Mouse (Mus musculus): Measurements from ENCODE around the gene Pank3. TPM values are rescaled to one million over a fixed set of nuclear protein-coding genes. Genes with fewer than 3 reads are reported as not detected.

The Pank3 gene
- total RNA-seq, 1 experiment: 27.0 TPM

- no peaks in the 10 kb centered on the region for H3K36me3 ChIP-seq (ENCODE audit: control insufficient read depth, insufficient read depth, low read length, poor library complexity, severe bottlenecking)
- no peak overlapping the region for H3K27ac ChIP-seq (ENCODE audit: insufficient read depth, low read depth, low read length, poor library complexity, severe bottlenecking)
- no peak overlapping the region for H3K4me3 ChIP-seq (ENCODE audit: insufficient read depth in 1 of 2, low read depth in 1 of 2, low read length in 2 of 2, poor library complexity in 1 of 2, severe bottlenecking in 1 of 2)
- no peak for DNase-seq (ENCODE audit: low read depth, low spot score)
- H3K9ac ChIP-seq (ENCODE audit: insufficient read depth, low read depth, low read length, poor library complexity, severe bottlenecking): no peak overlapping the region
- H3K9me3 ChIP-seq (ENCODE audit: control insufficient read depth, insufficient read depth, low read depth, low read length): no peaks in the 10 kb centered on the region
- TF ChIP-seq CHD2 (IDR thresholded peaks at IDR 0.05; ENCODE audit: low read depth, low read length) (no peak), HCFC1 (IDR thresholded peaks at IDR 0.05; ENCODE audit: borderline replicate concordance, insufficient read depth, low read length) (no peak), ZNF384 (IDR thresholded peaks at IDR 0.05; ENCODE audit: low read depth, low read length) (no peak), ZC3H11A (IDR thresholded peaks at IDR 0.05; ENCODE audit: borderline replicate concordance, low read depth, low read length) (no peak)
- H3K4me1 ChIP-seq (ENCODE audit: control insufficient read depth in 2 of 2, insufficient read depth in 2 of 2, low read length in 2 of 2, poor library complexity in 1 of 2): no peaks in the 10 kb centered on the region
- in situ Hi-C loops (cut with MboI; ENCODE audit: low sequenced_read_pairs in 2 of 2, unreplicated experiment in 2 of 2): no loop called here
Observed at GRCm38 (mm10) chr11:35743586-35743985, 25.7 kb upstream of the Pank3 start.

GRCm38 (mm10) chr11:35744571-35744970 is 24.7 kb upstream of the Pank3 start:
- Histone ChIP-seq H3K9me3 (ENCODE audit: control insufficient read depth, insufficient read depth, low read depth, low read length) (no peaks in the 10 kb centered on the region), H3K4me1 (ENCODE audit: control insufficient read depth in 2 of 2, insufficient read depth in 2 of 2, low read length in 2 of 2, poor library complexity in 1 of 2) (no peaks in the 10 kb centered on the region), H3K36me3 (ENCODE audit: control insufficient read depth, insufficient read depth, low read length, poor library complexity, severe bottlenecking) (no peaks in the 10 kb centered on the region), H3K4me3 (ENCODE audit: insufficient read depth in 1 of 2, low read depth in 1 of 2, low read length in 2 of 2, poor library complexity in 1 of 2, severe bottlenecking in 1 of 2) (no peak overlapping the region), H3K9ac (ENCODE audit: insufficient read depth, low read depth, low read length, poor library complexity, severe bottlenecking) (no peak overlapping the region), H3K27ac (ENCODE audit: insufficient read depth, low read depth, low read length, poor library complexity, severe bottlenecking) (no peak overlapping the region)
- no peak for TF ChIP-seq HCFC1 (IDR thresholded peaks at IDR 0.05; ENCODE audit: borderline replicate concordance, insufficient read depth, low read length)
- TF ChIP-seq ZNF384 (IDR thresholded peaks at IDR 0.05; ENCODE audit: low read depth, low read length): no peak
- TF ChIP-seq MAFK (IDR thresholded peaks at IDR 0.05; ENCODE audit: insufficient read depth, low read depth, low read length): no peak
- no peak for TF ChIP-seq ZC3H11A (IDR thresholded peaks at IDR 0.05; ENCODE audit: borderline replicate concordance, low read depth, low read length)
- no peak for TF ChIP-seq CHD2 (IDR thresholded peaks at IDR 0.05; ENCODE audit: low read depth, low read length)
- no peak for DNase-seq (ENCODE audit: low read depth, low spot score)
- in situ Hi-C loops (cut with MboI; ENCODE audit: low sequenced_read_pairs in 2 of 2, unreplicated experiment in 2 of 2): no loop called here

GRCm38 (mm10) chr11:35750578-35750977 is 18.7 kb upstream of the Pank3 start:
- in situ Hi-C loops (cut with MboI; ENCODE audit: low sequenced_read_pairs in 2 of 2, unreplicated experiment in 2 of 2): no loop called here
- TF ChIP-seq CHD2 (IDR thresholded peaks at IDR 0.05; ENCODE audit: low read depth, low read length) (no peak), MAFK (IDR thresholded peaks at IDR 0.05; ENCODE audit: insufficient read depth, low read depth, low read length) (no peak), ZNF384 (IDR thresholded peaks at IDR 0.05; ENCODE audit: low read depth, low read length) (no peak), ZC3H11A (IDR thresholded peaks at IDR 0.05; ENCODE audit: borderline replicate concordance, low read depth, low read length) (no peak), HCFC1 (IDR thresholded peaks at IDR 0.05; ENCODE audit: borderline replicate concordance, insufficient read depth, low read length) (no peak)
- Histone ChIP-seq H3K9ac (ENCODE audit: insufficient read depth, low read depth, low read length, poor library complexity, severe bottlenecking) (no peak overlapping the region), H3K27ac (ENCODE audit: insufficient read depth, low read depth, low read length, poor library complexity, severe bottlenecking) (no peak overlapping the region), H3K9me3 (ENCODE audit: control insufficient read depth, insufficient read depth, low read depth, low read length) (no peaks in the 10 kb centered on the region), H3K36me3 (ENCODE audit: control insufficient read depth, insufficient read depth, low read length, poor library complexity, severe bottlenecking) (no peaks in the 10 kb centered on the region), H3K4me3 (ENCODE audit: insufficient read depth in 1 of 2, low read depth in 1 of 2, low read length in 2 of 2, poor library complexity in 1 of 2, severe bottlenecking in 1 of 2) (no peak overlapping the region), H3K4me1 (ENCODE audit: control insufficient read depth in 2 of 2, insufficient read depth in 2 of 2, low read length in 2 of 2, poor library complexity in 1 of 2) (no peaks in the 10 kb centered on the region)
- DNase-seq (ENCODE audit: low read depth, low spot score): no peak

GRCm38 (mm10) chr11:35754906-35755418 is 14.3 kb upstream of the Pank3 start:
- H3K36me3 ChIP-seq (ENCODE audit: control insufficient read depth, insufficient read depth, low read length, poor library complexity, severe bottlenecking): no peaks in the 10 kb centered on the region
- no peak for DNase-seq (ENCODE audit: low read depth, low spot score)
- peaks cover 0 to 4% of the 10 kb centered on the region in 2 experiments; a peak in 1 of 4 replicates for H3K4me1 ChIP-seq (ENCODE audit: control insufficient read depth in 2 of 2, insufficient read depth in 2 of 2, low read length in 2 of 2, poor library complexity in 1 of 2)
- no peak overlapping the region for H3K27ac ChIP-seq (ENCODE audit: insufficient read depth, low read depth, low read length, poor library complexity, severe bottlenecking)
- H3K9me3 ChIP-seq (ENCODE audit: control insufficient read depth, insufficient read depth, low read depth, low read length): no peaks in the 10 kb centered on the region
- in situ Hi-C loops (cut with MboI; ENCODE audit: low sequenced_read_pairs in 2 of 2, unreplicated experiment in 2 of 2): no loop called here
- no peak for TF ChIP-seq MAFK (IDR thresholded peaks at IDR 0.05; ENCODE audit: insufficient read depth, low read depth, low read length)
- TF ChIP-seq HCFC1 (IDR thresholded peaks at IDR 0.05; ENCODE audit: borderline replicate concordance, insufficient read depth, low read length): no peak
- TF ChIP-seq ZNF384 (IDR thresholded peaks at IDR 0.05; ENCODE audit: low read depth, low read length): no peak
- no peak for TF ChIP-seq ZC3H11A (IDR thresholded peaks at IDR 0.05; ENCODE audit: borderline replicate concordance, low read depth, low read length)
- TF ChIP-seq CHD2 (IDR thresholded peaks at IDR 0.05; ENCODE audit: low read depth, low read length): no peak
- no peak overlapping the region for H3K4me3 ChIP-seq (ENCODE audit: insufficient read depth in 1 of 2, low read depth in 1 of 2, low read length in 2 of 2, poor library complexity in 1 of 2, severe bottlenecking in 1 of 2)
- H3K9ac ChIP-seq (ENCODE audit: insufficient read depth, low read depth, low read length, poor library complexity, severe bottlenecking): no peak overlapping the region

GRCm38 (mm10) chr11:35755546-35755945 is 13.7 kb upstream of the Pank3 start:
- Histone ChIP-seq H3K4me1 (ENCODE audit: control insufficient read depth in 2 of 2, insufficient read depth in 2 of 2, low read length in 2 of 2, poor library complexity in 1 of 2) (peaks cover 0 to 4% of the 10 kb centered on the region in 2 experiments; a peak in 1 of 4 replicates), H3K27ac (ENCODE audit: insufficient read depth, low read depth, low read length, poor library complexity, severe bottlenecking) (no peak overlapping the region), H3K9ac (ENCODE audit: insufficient read depth, low read depth, low read length, poor library complexity, severe bottlenecking) (no peak overlapping the region), H3K4me3 (ENCODE audit: insufficient read depth in 1 of 2, low read depth in 1 of 2, low read length in 2 of 2, poor library complexity in 1 of 2, severe bottlenecking in 1 of 2) (no peak overlapping the region), H3K9me3 (ENCODE audit: control insufficient read depth, insufficient read depth, low read depth, low read length) (no peaks in the 10 kb centered on the region), H3K36me3 (ENCODE audit: control insufficient read depth, insufficient read depth, low read length, poor library complexity, severe bottlenecking) (no peaks in the 10 kb centered on the region)
- DNase-seq (ENCODE audit: low read depth, low spot score): no peak
- TF ChIP-seq HCFC1 (IDR thresholded peaks at IDR 0.05; ENCODE audit: borderline replicate concordance, insufficient read depth, low read length): no peak
- TF ChIP-seq ZC3H11A (IDR thresholded peaks at IDR 0.05; ENCODE audit: borderline replicate concordance, low read depth, low read length): no peak
- TF ChIP-seq MAFK (IDR thresholded peaks at IDR 0.05; ENCODE audit: insufficient read depth, low read depth, low read length): no peak
- TF ChIP-seq ZNF384 (IDR thresholded peaks at IDR 0.05; ENCODE audit: low read depth, low read length): no peak
- TF ChIP-seq CHD2 (IDR thresholded peaks at IDR 0.05; ENCODE audit: low read depth, low read length): no peak
- in situ Hi-C loops (cut with MboI; ENCODE audit: low sequenced_read_pairs in 2 of 2, unreplicated experiment in 2 of 2): no loop called here

Data from ES-E14 (cell line).